Mouse (Mus musculus) heart, postnatal 0 days (tissue): Measurements from ENCODE around the gene Cdc14b.

Experiments
- CTCF ChIP-seq: IDR thresholded peaks from 2 replicates; pipeline ENCODE4 v1.5.1; 2016; ENCODE audit warnings: antibody characterized with exemption, control low read depth, low read depth
- EP300 ChIP-seq: IDR thresholded peaks from 2 replicates; pipeline ENCODE4 v1.6.1; 2016; ENCODE audit warnings: antibody characterized with exemption, low read depth

DNA sequence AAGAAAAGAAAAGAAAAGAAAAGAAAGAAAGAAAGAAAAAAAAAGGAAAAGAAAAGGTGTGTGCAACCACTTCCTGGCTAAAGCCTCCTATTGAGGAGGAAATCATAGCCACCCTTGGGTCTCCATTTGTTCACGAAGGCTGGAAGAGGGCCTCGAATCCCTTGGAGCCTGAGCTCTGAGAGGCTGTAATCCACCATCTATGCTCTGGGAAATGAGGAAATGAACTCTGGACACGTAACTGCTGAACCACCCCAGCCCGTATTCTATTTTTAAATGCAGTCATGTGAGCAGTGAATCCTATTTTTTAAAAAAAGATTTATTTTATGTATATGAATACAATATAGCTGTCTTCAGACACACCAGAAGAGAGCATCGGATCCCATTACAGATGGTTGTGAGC is 5.8 kb upstream of the Cdc14b start:
- no peak for TF ChIP-seq CTCF
- TF ChIP-seq EP300 = no peak
